Mouse (Mus musculus): ENCODE measurements around the gene Pnrc1.

DNA sequence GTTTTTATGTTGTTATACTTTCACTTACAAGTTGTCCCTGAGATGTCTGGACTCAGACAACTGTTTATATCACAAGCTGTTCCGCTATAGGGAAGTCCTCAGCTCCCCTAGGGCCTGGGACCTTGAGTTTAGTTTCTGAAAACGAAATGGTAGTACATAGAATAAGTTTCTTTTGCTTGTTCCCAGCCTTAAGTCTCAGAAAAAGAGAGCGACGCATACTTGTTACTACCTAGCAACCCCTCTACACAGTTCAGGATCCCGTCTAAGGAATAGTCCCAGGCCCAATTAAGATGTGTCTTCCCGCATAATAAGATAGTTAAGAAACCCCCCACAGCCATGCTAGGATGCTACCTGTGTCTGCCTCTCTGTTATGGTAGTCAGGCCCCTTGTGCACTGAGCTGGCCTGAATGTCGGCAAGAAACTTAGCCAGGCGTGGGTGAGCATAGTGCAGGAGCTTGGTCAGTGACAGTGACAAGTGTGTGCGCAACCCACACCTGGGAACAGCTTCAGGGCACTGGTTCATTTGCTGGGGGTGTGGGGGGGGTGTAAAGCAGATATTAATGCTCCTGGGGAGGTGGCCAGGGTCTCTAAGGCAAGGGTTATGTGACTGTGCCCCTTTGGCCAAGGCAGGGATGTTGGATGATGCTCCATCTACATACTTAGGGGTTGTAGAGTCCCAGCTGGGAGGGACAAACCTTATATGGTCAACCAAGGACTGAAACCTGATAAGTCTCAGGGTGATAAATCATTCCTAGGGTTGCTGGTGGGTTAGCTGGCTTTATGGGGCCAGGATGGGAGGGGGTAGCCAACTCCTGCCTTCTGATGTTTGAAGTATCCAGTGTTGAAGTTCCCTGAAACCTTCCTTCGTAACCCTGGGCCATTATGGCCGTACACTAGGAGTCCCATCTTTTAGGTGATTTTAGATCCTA lies 19.3 kb downstream of the Pnrc1 start:
- TF ChIP-seq POLR2A (IDR thresholded peaks at IDR 0.05; ENCODE audit: insufficient read depth, low read depth, low read length) (no peak), EP300 (IDR thresholded peaks at IDR 0.05; ENCODE audit: insufficient read depth, low read depth, low read length) (no peak), CTCF (IDR thresholded peaks at IDR 0.05) (no peak)

Data from heart, adult 2 months (tissue).